Mouse (Mus musculus) midbrain, embryonic 11.5 days (tissue): ENCODE measurements at regions not wholly inside any gene's neighbourhood (a gene's known extent, or its start where the extent isn't known, plus 50 kb on each side); places are given as distances from the start of the nearest gene placed in this dataset.
"Not testable (repeated sequence)": the region's sequence is repeated elsewhere in the genome, so short reads cannot be mapped to it uniquely, and the experiment has no call there.

Experiments
- ATAC-seq: fragments of 200-750 bp; cut with Nextera tagmentation; 2 replicates; pipeline ENCODE4 v1.8.0; 2017; ENCODE audit warnings: moderate TSS enrichment, moderate library complexity; ENCODE audit not compliant: low FRiP score
- DNase-seq: peaks from one replicate; pipeline ENCODE4 v3.0.0; 2015; ENCODE audit warnings: low spot score; ENCODE audit errors: missing footprints
- H3K27ac ChIP-seq: fragments of 300-500 bp; sonication (generic); 2 replicates; pipeline ENCODE4 v1.5.1; 2014; ENCODE audit warnings: low read depth, low read length
- H3K27me3 ChIP-seq: fragments of 300-500 bp; sonication (generic); 2 replicates; pipeline ENCODE4 v1.6.1; 2014; ENCODE audit warnings: mild to moderate bottlenecking, low read length, moderate library complexity, mixed read lengths; ENCODE audit not compliant: control insufficient read depth, insufficient read depth
- H3K36me3 ChIP-seq: fragments of 300-500 bp; sonication (generic); 2 replicates; pipeline ENCODE4 v1.6.1; 2014; ENCODE audit warnings: mild to moderate bottlenecking, low read length, moderate library complexity, mixed read lengths; ENCODE audit not compliant: control insufficient read depth, insufficient read depth
- H3K4me1 ChIP-seq: fragments of 300-500 bp; sonication (generic); 2 replicates; pipeline ENCODE4 v1.6.1; 2014; ENCODE audit warnings: low read length; ENCODE audit not compliant: control insufficient read depth, insufficient read depth
- H3K4me2 ChIP-seq: fragments of 300-500 bp; sonication (generic); 2 replicates; pipeline ENCODE4 v1.6.1; 2014; ENCODE audit warnings: mild to moderate bottlenecking, moderate library complexity
- H3K4me3 ChIP-seq: fragments of 300-500 bp; sonication (generic); 2 replicates; pipeline ENCODE4 v1.5.1; 2014; ENCODE audit warnings: low read depth, low read length
- H3K9ac ChIP-seq: fragments of 300-500 bp; sonication (generic); 2 replicates; pipeline ENCODE4 v1.6.1; 2014; ENCODE audit warnings: low read length
- H3K9me3 ChIP-seq: fragments of 300-500 bp; sonication (generic); 2 replicates; pipeline ENCODE4 v1.6.1; 2016; ENCODE audit warnings: low read length; ENCODE audit not compliant: control insufficient read depth
- WGBS: fragments of 180-500 bp; shearing (Covaris S2); extraction: QIAGEN DNeasy Blood & Tissue Kit; methylation state at CpG from one replicate; pipeline ENCODE4 v1.1.7; 2014; 5-methylcytosine and 5-hydroxymethylcytosine counted together

GRCm38 (mm10) chr3:40339492-40340030 is 191.5 kb upstream of the Intu start:
- H3K4me3 ChIP-seq, result no peak overlapping the region
- no peaks in the 10 kb centered on the region for H3K27me3 ChIP-seq
- H3K36me3 ChIP-seq, result no peaks in the 10 kb centered on the region
- H3K4me1 ChIP-seq, result no peaks in the 10 kb centered on the region
- no peak for ATAC-seq
- peak; percentile 37 for DNase-seq
- H3K9me3 ChIP-seq, result no peaks in the 10 kb centered on the region
- H3K9ac ChIP-seq, result no peak overlapping the region
- no peak overlapping the region for H3K4me2 ChIP-seq
- H3K27ac ChIP-seq, result no peak overlapping the region
- WGBS, result 95% methylated on average over 5 of the region's 5 CpGs

GRCm38 (mm10) chr3:40355103-40355502 is 176.0 kb upstream of the Intu start:
- Histone ChIP-seq H3K36me3 (no peaks in the 10 kb centered on the region), H3K27me3 (no peaks in the 10 kb centered on the region), H3K9me3 (no peaks in the 10 kb centered on the region), H3K9ac (no peak overlapping the region), H3K4me3 (no peak overlapping the region), H3K27ac (no peak overlapping the region; the same call in 1 of the 2 replicates), H3K4me1 (peaks cover 2% of the 10 kb centered on the region; the same call in 1 of the 2 replicates), H3K4me2 (no peak overlapping the region)
- 34% methylated on average over 4 of the region's 4 CpGs for WGBS
- ATAC-seq, result peak; percentile 72
- DNase-seq, result peak; percentile 85

GRCm38 (mm10) chr3:40368421-40368820 is 162.7 kb upstream of the Intu start:
- H3K9ac ChIP-seq, result no peak overlapping the region
- H3K4me2 ChIP-seq, result no peak overlapping the region
- H3K36me3 ChIP-seq, result no peaks in the 10 kb centered on the region
- H3K4me1 ChIP-seq, result no peaks in the 10 kb centered on the region
- no peak overlapping the region for H3K4me3 ChIP-seq
- no peak overlapping the region for H3K27ac ChIP-seq
- no peaks in the 10 kb centered on the region for H3K27me3 ChIP-seq
- DNase-seq (no peak), ATAC-seq (no peak)
- no peaks in the 10 kb centered on the region for H3K9me3 ChIP-seq
- 92% methylated on average over 4 of the region's 4 CpGs for WGBS

- H3K9ac ChIP-seq, result no peak overlapping the region
- H3K4me2 ChIP-seq, result no peak overlapping the region
- ATAC-seq (0 out of 2 replicates have a peak, but pooled peaks have one; percentile 33), DNase-seq (no peak)
- H3K4me1 ChIP-seq, result no peaks in the 10 kb centered on the region
- 57% methylated on average over 7 of the region's 7 CpGs for WGBS
- no peaks in the 10 kb centered on the region for H3K9me3 ChIP-seq
- H3K27ac ChIP-seq, result no peak overlapping the region
- no peak overlapping the region for H3K4me3 ChIP-seq
- no peaks in the 10 kb centered on the region for H3K27me3 ChIP-seq
- H3K36me3 ChIP-seq, result no peaks in the 10 kb centered on the region
These were observed 159.7 kb upstream of the Intu start for GRCm38 (mm10) chr3:40371411-40371810.

- not testable (repeated sequence) for H3K36me3 ChIP-seq, H3K4me1 ChIP-seq, DNase-seq, ATAC-seq, H3K27me3 ChIP-seq, H3K4me2 ChIP-seq, H3K27ac ChIP-seq, H3K4me3 ChIP-seq, H3K9me3 ChIP-seq, H3K9ac ChIP-seq
These were observed 154.9 kb upstream of the Intu start for GRCm38 (mm10) chr3:40376220-40376619.

- ATAC-seq (no peak), DNase-seq (no peak)
- Histone ChIP-seq H3K9me3 (no peaks in the 10 kb centered on the region), H3K27me3 (no peaks in the 10 kb centered on the region), H3K4me2 (no peak overlapping the region), H3K9ac (no peak overlapping the region), H3K4me1 (no peaks in the 10 kb centered on the region), H3K4me3 (no peak overlapping the region), H3K36me3 (no peaks in the 10 kb centered on the region), H3K27ac (no peak overlapping the region)
- WGBS, result 90% methylated on average over 7 of the region's 7 CpGs
These were observed 153.7 kb upstream of the Intu start for GRCm38 (mm10) chr3:40377416-40377815.

GRCm38 (mm10) chr3:40379063-40379462 is 152.0 kb upstream of the Intu start:
- 90% methylated on average over 2 of the region's 2 CpGs for WGBS
- Histone ChIP-seq H3K36me3 (no peaks in the 10 kb centered on the region), H3K27me3 (no peaks in the 10 kb centered on the region), H3K9me3 (no peaks in the 10 kb centered on the region), H3K9ac (no peak overlapping the region), H3K4me3 (no peak overlapping the region), H3K4me1 (no peaks in the 10 kb centered on the region), H3K4me2 (no peak overlapping the region), H3K27ac (no peak overlapping the region)
- DNase-seq (no peak), ATAC-seq (no peak)

GRCm38 (mm10) chr3:40391631-40392030 is 139.5 kb upstream of the Intu start:
- Histone ChIP-seq H3K4me1 (no peaks in the 10 kb centered on the region), H3K4me3 (no peak overlapping the region), H3K36me3 (no peaks in the 10 kb centered on the region), H3K9me3 (no peaks in the 10 kb centered on the region), H3K9ac (no peak overlapping the region), H3K4me2 (no peak overlapping the region), H3K27ac (no peak overlapping the region), H3K27me3 (no peaks in the 10 kb centered on the region)
- DNase-seq, result peak; percentile 94
- 43% methylated on average over 6 of the region's 6 CpGs for WGBS
- ATAC-seq, result peak; percentile 55; the same call in 1 of the 2 replicates

- Histone ChIP-seq H3K4me3 (no peak overlapping the region), H3K4me1 (no peaks in the 10 kb centered on the region), H3K9ac (no peak overlapping the region), H3K9me3 (no peaks in the 10 kb centered on the region), H3K27ac (no peak overlapping the region), H3K4me2 (no peak overlapping the region), H3K27me3 (no peaks in the 10 kb centered on the region), H3K36me3 (no peaks in the 10 kb centered on the region)
- WGBS, result 89% methylated on average over 12 of the region's 12 CpGs
- ATAC-seq (no peak), DNase-seq (no peak)
These were observed 132.9 kb upstream of the Intu start for GRCm38 (mm10) chr3:40398184-40398583.
